Mouse (Mus musculus) brain, embryonic 18.5 days (tissue): ENCODE measurements at regions not wholly inside any gene's neighbourhood (a gene's known extent, or its start where the extent isn't known, plus 50 kb on each side); places are given as distances from the start of the nearest gene placed in this dataset.

ENCODE experiments used
- DNase-seq: peaks from one replicate; pipeline ENCODE4 v3.0.0-alpha.2; 2012; ENCODE audit warnings: low read depth, low spot score

GRCm38 (mm10) chr3:115207072-115207471 lies 303.2 kb downstream of the Olfm3 start:
- peak; percentile 6 for DNase-seq

- DNase-seq = no peak
Observed at GRCm38 (mm10) chr3:115211841-115212240, 308.0 kb downstream of the Olfm3 start.

- DNase-seq = no peak
Observed at GRCm38 (mm10) chr3:115213477-115213876, 309.6 kb downstream of the Olfm3 start.

- DNase-seq = no peak
Observed at GRCm38 (mm10) chr3:115240497-115240896, 336.6 kb downstream of the Olfm3 start.

GRCm38 (mm10) chr3:115252618-115253379 lies 348.9 kb downstream of the Olfm3 start:
- peak; percentile 47 for DNase-seq

- no peak for DNase-seq
Observed at GRCm38 (mm10) chr3:115276207-115276606, 372.3 kb downstream of the Olfm3 start.

GRCm38 (mm10) chr3:115281233-115281632 lies 377.4 kb downstream of the Olfm3 start:
- DNase-seq = no peak

- no peak for DNase-seq
Observed at GRCm38 (mm10) chr3:115284487-115284886, 380.6 kb downstream of the Olfm3 start.
